Mouse (Mus musculus): ENCODE measurements around the gene Zfp420.

DNA sequence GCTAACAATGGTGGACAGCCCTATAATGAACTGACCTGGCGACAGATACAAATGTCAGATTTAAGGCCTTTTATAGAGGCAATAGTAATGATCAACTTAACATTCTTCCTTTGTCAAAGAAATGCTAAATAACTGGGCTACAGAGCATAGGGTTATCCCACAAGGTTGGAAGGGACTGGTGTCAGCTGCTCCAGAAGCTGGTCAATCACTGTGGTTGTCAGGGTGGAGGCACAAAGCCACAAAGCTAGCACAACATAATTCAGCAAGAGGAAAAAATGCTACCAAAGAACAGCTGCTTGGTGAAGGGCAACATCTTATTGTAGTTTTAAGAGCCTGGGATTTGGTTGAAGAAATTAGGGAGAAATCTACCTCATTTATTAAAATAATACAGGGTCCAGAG, 47.5 kb upstream of the Zfp420 start:
- no peak for TF ChIP-seq POLR2A (IDR thresholded peaks at IDR 0.05; ENCODE audit: extremely low read depth, insufficient read depth, low read length)
- TF ChIP-seq CTCF (IDR thresholded peaks at IDR 0.05; ENCODE audit: low read depth, low read length): no peak
